8 mouse cellular contexts compared by ENCODE assay signal in the genomic region with DNA sequence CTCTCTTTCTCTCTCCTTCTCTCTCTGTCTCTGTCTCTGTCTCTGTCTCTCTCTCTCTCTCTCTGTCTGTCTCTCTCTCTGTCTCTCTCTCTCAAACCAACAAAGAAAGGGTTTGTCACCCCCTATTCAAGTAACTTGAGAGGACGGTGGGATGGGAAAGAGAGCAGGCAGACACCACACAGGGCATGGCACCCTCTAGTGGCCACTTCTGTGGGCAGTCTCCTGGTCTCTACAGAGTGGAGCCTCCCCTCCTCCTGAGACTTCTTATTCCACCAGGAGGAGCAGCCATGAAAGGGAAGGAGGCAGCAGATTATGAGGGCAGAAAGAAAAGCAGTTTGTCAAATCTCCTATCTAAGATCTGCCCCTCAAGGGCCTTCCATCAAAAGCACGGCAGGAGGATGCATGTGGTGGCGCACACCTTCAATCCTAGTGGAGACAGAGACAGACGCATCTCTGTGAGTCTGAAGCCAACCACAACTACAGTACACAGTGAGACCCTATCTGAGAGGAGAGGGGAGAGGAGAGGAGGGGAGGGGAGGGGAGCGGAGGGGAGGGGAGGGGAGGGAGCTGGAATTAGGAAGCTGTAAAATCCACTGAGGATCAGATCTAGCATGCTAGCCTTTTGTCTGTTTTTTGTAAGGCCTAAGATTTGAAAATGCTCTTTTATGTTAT.
DNase-seq lines count a peak whose midpoint lies in the region; ATAC-seq and TF ChIP-seq lines count a peak whose summit lies in the region.

No protein-coding gene starts in this region.

- peak; percentile 91 for TF ChIP-seq CTCF in brain, embryonic 14.5 days (IDR thresholded peaks at IDR 0.05; ENCODE audit: borderline replicate concordance, extremely low read depth, insufficient read depth, insufficient read length)

- H3K9ac ChIP-seq in forebrain, embryonic 13.5 days = no peak overlapping the region
- H3K9ac ChIP-seq in hindbrain, embryonic 11.5 days (ENCODE audit: low read depth, low read length) = no peak overlapping the region

- peak; percentile 64 for DNase-seq in R1 (ENCODE audit: low read depth, low spot score)
- DNase-seq in brain, embryonic 14.5 days (ENCODE audit: low read depth) = peak; percentile 91
- DNase-seq in hindbrain, embryonic 11.5 days (ENCODE audit: low spot score) = peak; percentile 85
- peak; percentile 71 to 80 for DNase-seq in layer of hippocampus, postnatal 10 days (ENCODE audit: low spot score in 2 of 2)
- peak; percentile 53 for DNase-seq in lung, postnatal 25 days (ENCODE audit: low spot score)
- peak; percentile 53 for DNase-seq in retina, postnatal 7 days (ENCODE audit: low read depth, low spot score)

- H3K36me3 ChIP-seq in forebrain, embryonic 13.5 days (ENCODE audit: poor library complexity, severe bottlenecking) = peaks cover 14% of the 10 kb centered on the region
- H3K36me3 ChIP-seq in hindbrain, embryonic 11.5 days (ENCODE audit: control insufficient read depth, insufficient read depth, low read length) = no peaks in the 10 kb centered on the region

- peaks cover 47% of the 10 kb centered on the region for H3K4me1 ChIP-seq in forebrain, embryonic 13.5 days
- H3K4me1 ChIP-seq in hindbrain, embryonic 11.5 days (replicated peaks; ENCODE audit: control insufficient read depth, insufficient read depth, low read length) = peaks cover 13% of the 10 kb centered on the region

- peak overlapping the region; percentile 14; the same call in 1 of the 2 replicates for H3K27ac ChIP-seq in forebrain, embryonic 13.5 days
- peak overlapping the region; percentile 51 for H3K27ac ChIP-seq in hindbrain, embryonic 11.5 days (ENCODE audit: low read depth, low read length)

- WGBS in forebrain, embryonic 13.5 days = 20% methylated on average over 3 of the region's 5 CpGs
- 30% methylated on average over 5 of the region's 5 CpGs for WGBS in hindbrain, embryonic 11.5 days

- H3K4me2 ChIP-seq in forebrain, embryonic 13.5 days = no peak overlapping the region
- no peak overlapping the region for H3K4me2 ChIP-seq in hindbrain, embryonic 11.5 days (replicated peaks; ENCODE audit: low read depth, low read length)

- no peak overlapping the region for H3K4me3 ChIP-seq in forebrain, embryonic 13.5 days
- H3K4me3 ChIP-seq in hindbrain, embryonic 11.5 days (ENCODE audit: low read depth, low read length) = no peak overlapping the region

- no peaks in the 10 kb centered on the region for H3K9me3 ChIP-seq in forebrain, embryonic 13.5 days (replicated peaks)
- H3K9me3 ChIP-seq in hindbrain, embryonic 11.5 days (ENCODE audit: control insufficient read depth, low read length) = no peaks in the 10 kb centered on the region

- no peaks in the 10 kb centered on the region for H3K27me3 ChIP-seq in forebrain, embryonic 13.5 days
- no peaks in the 10 kb centered on the region for H3K27me3 ChIP-seq in hindbrain, embryonic 11.5 days (ENCODE audit: control insufficient read depth, insufficient read depth, low read length)

- ATAC-seq in forebrain, embryonic 13.5 days = peak; percentile 76
- peak; percentile 81 for ATAC-seq in hindbrain, embryonic 11.5 days (ENCODE audit: low FRiP score)
- no peak for ATAC-seq in activated CD4-positive, CD25-positive, alpha-beta regulatory T cell, adult 4 months

- TF ChIP-seq POLR2A in brain, embryonic 14.5 days (IDR thresholded peaks at IDR 0.05; ENCODE audit: borderline replicate concordance, extremely low read depth, insufficient read depth, insufficient read length, poor library complexity, severe bottlenecking) = no peak
